Mouse (Mus musculus) erythroblast, embryonic 14.5 days (primary cell): ENCODE data around the gene Panx2.

Source experiments
- GATA1 ChIP-seq: IDR thresholded peaks from 2 replicates; pipeline ENCODE4 v1.6.1; 2012; ENCODE audit warnings: low read length, inconsistent platforms, mixed read lengths
- TAL1 ChIP-seq: IDR thresholded peaks from 3 replicates; pipeline ENCODE4 v1.6.1; 2012; ENCODE audit warnings: low read length, inconsistent platforms, mixed read lengths

DNA sequence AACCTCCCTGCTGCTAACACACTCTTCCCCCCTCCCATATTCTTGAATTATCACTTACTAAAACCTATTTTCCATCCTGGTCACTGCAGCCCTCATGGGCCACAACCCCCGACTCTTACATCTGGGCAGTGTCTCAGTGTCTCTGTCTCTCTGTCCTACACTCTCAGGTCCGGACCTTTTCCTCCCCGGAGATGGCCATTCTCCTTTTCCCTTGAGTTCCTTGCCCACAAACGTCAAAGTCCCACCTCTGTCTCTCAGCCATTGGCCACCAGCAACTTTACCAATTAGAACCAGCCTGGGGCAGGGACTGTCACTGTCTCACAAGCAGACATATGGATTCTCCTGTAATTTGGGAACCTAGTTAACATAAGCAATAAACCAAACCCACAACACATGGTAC, 13.2 kb upstream of the Panx2 start:
- no peak for TF ChIP-seq GATA1
- no peak for TF ChIP-seq TAL1
